Mouse (Mus musculus) stomach, embryonic 16.5 days (tissue): Measurements from ENCODE around the gene Gm45716. TPM values are rescaled to one million over a fixed set of nuclear protein-coding genes. Genes with fewer than 3 reads are reported as not detected.

Experiments used
- ATAC-seq: fragments of 200-750 bp; cut with Nextera tagmentation; 2 replicates; pipeline ENCODE4 v1.8.0; 2017; ENCODE audit warnings: moderate number of reproducible peaks, moderate TSS enrichment; ENCODE audit not compliant: insufficient read depth, low FRiP score
- H3K27ac ChIP-seq: fragments of 300-500 bp; sonication (generic); 2 replicates; pipeline ENCODE4 v1.5.1; 2014; ENCODE audit warnings: low read length
- H3K27me3 ChIP-seq: fragments of 300-500 bp; sonication (generic); 2 replicates; pipeline ENCODE4 v1.6.1; 2014; ENCODE audit warnings: low read length, control low read depth, mixed read lengths; ENCODE audit not compliant: control insufficient read depth, insufficient read depth
- H3K36me3 ChIP-seq: fragments of 300-500 bp; sonication (generic); 2 replicates; pipeline ENCODE4 v1.6.1; 2014; ENCODE audit warnings: low read length; ENCODE audit not compliant: control insufficient read depth, insufficient read depth
- H3K4me1 ChIP-seq: fragments of 300-500 bp; sonication (generic); 2 replicates; pipeline ENCODE4 v1.6.1; 2014; ENCODE audit warnings: low read length, control low read depth, mixed read lengths; ENCODE audit not compliant: control insufficient read depth, insufficient read depth
- H3K4me2 ChIP-seq: fragments of 300-500 bp; sonication (generic); 2 replicates; pipeline ENCODE4 v1.6.1; 2014; ENCODE audit warnings: low read depth, low read length, mixed read lengths
- H3K4me3 ChIP-seq: fragments of 300-500 bp; sonication (generic); replicated peaks from 2 replicates; pipeline ENCODE4 v1.5.1; 2014; ENCODE audit warnings: mild to moderate bottlenecking, low read length
- H3K9ac ChIP-seq: fragments of 300-500 bp; sonication (generic); 2 replicates; pipeline ENCODE4 v1.6.1; 2014; ENCODE audit warnings: low read length
- H3K9me3 ChIP-seq: fragments of 300-500 bp; sonication (generic); replicated peaks from 2 replicates; pipeline ENCODE4 v1.6.1; 2016; ENCODE audit warnings: low read length, control low read depth; ENCODE audit not compliant: control insufficient read depth
- WGBS: fragments of 180-500 bp; shearing (Covaris S2); extraction: QIAGEN DNeasy Blood & Tissue Kit; methylation state at CpG from one replicate; pipeline ENCODE4 v1.1.7; 2014; 5-methylcytosine and 5-hydroxymethylcytosine counted together
- polyA plus RNA-seq: library from polyadenylated mRNA; unstranded; fragments of >200 nt; fragmentation: Nextera tagmentation; extraction: Ambion mirVana; gene quantifications from 2 replicates; pipeline ENCODE4 v1.2.1, GENCODE M21; 2015

The Gm45716 gene
- polyA plus RNA-seq, 1 experiment from 2014 or later: 9.8 TPM

- no peak overlapping the region for H3K4me3 ChIP-seq
- H3K9ac ChIP-seq: no peak overlapping the region
- H3K9me3 ChIP-seq: no peaks in the 10 kb centered on the region
- no peaks in the 10 kb centered on the region for H3K4me1 ChIP-seq
- 92% methylated on average over 2 of the region's 2 CpGs for WGBS
- ATAC-seq: no peak
- no peaks in the 10 kb centered on the region for H3K36me3 ChIP-seq
- H3K4me2 ChIP-seq: no peak overlapping the region
- no peak overlapping the region for H3K27ac ChIP-seq
- H3K27me3 ChIP-seq: no peaks in the 10 kb centered on the region
These were observed 107.1 kb downstream of the Gm45716 start for GRCm38 (mm10) chr11:90294622-90295021.

Other genes starting within 250 kb of the Gm45716 start
- gene Pctp, start 184.8 kb upstream of the Gm45716 start, polyA plus RNA-seq: 14.2 and 14.6 TPM in 2 replicates
- 32.0 and 34.1 TPM in 2 replicates for gene Tmem100, start 157.3 kb upstream of the Gm45716 start, polyA plus RNA-seq
- gene Mmd, start 61.8 kb downstream of the Gm45716 start, polyA plus RNA-seq: 47.5 and 48.6 TPM in 2 replicates
- 2.2 and 2.3 TPM in 2 replicates for gene Hlf, start 203.2 kb downstream of the Gm45716 start, polyA plus RNA-seq